Mouse (Mus musculus): Measurements from ENCODE around the gene Gsx2.

Gsx2 gene

DNA sequence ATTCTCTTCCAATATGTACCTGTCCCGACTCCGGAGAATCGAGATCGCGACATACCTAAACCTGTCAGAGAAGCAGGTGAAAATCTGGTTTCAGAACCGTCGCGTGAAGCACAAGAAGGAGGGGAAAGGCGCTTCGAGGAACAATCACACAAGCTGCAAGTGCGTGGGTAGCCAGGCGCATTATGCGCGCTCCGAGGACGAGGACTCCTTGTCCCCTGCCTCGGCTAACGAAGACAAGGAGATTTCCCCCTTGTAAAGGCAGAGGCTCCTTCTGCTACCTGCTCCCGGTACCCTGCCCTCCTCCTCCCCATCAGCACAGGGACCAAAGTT lies 1.6 kb downstream of the Gsx2 start:
- DNase-seq: no peak

DNA sequence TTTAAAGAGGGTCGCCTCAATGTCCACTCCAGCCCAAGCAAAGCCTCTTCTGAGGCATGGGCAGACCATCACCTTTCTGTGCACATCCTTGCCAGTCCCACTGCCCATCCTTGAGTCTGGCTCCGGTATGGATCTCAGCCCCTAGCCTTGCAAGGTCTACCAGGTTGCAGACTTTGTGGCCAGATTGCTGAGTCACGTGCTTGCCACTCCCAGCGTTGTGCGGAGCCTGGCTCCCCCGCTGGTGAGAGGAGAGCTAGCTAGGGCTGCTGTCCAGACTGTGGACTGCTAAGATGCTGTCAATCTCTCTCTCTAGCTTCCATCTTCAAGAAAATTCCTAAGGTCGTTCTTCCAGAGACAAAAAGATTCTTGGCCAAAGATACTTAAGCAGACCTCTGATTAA lies 4.2 kb downstream of the Gsx2 start:
- no peak for DNase-seq

DNA sequence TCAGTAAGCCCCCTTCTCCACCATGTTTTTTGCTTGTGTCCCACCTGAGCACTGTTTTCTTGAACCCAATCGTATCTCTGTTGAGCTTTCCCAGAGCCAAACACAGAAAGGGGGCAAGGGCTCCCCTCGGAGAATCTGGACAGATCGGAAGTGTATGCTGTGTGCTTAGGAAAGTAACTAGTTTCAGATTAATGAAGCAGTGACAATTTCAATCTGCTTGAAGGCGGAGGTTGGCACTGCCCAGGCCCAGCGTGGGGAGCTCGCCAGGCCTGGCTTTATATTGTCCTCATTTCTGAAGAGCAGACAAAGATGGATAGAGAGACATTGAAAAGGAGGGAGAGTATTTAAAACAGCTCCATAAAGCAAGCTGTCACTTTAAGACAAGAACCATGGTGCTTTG lies 7.0 kb downstream of the Gsx2 start:
- DNase-seq: no peak

DNA sequence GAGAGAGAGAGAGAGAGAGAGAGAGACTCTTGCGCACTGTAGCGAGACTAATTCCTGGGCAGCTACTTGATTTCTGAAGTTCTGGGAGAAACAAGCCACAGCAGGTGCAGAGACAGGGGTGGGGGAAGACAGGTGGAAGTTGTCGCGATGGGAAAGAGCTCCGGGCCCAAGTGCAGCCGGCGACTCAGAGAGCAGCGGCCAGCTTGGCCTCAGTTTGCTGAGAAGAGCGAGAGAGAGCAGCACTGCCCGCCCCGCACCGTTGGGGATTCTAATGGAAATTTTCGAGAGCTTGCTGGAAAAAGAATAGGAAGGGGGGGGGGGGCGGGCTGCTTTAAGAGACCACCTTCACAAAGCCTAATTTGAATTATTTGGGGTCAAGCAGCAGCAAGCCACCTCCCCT lies 7.7 kb downstream of the Gsx2 start:
- DNase-seq: no peak

DNA sequence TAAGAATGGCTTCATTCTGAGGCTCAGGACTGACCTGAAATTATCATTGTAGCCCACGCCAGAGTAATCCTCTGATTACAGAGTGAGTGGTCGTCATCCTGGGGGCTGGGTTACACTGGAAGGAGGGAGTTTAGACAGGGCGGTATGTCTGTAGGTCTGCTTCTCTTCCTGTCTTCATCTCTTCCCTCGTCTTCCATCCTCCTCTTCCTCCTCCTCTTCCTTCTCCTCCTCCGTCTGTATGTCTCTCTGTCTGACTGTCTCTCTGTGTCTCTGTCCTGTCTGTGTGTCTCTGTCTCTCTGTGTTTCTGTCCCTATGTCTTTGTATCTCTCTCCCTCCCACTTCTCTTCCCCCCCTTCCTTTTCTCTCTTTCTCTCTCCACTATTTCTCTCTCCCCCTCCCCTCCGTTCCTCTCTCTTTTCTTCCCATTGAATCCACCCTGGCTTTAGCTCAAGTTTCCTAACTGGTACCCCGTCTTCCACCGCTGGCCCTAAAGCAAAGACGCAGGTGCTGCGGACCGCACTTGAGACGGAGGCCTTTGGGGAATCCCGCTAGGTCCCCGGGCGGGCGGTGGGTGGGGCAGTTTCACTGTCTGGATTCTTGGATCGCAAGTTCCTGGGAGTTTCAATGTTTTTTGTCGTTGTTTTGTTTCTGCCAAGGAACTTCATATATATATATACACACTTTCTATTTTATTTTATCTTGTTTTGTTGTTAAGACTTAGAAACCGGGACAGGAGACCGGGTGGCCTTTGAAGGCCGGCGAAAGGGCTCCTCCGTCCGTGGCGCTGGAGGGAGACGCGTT lies 8.4 kb downstream of the Gsx2 start:
- peak in 1 of 2 experiments; percentile 16 for DNase-seq

DNA sequence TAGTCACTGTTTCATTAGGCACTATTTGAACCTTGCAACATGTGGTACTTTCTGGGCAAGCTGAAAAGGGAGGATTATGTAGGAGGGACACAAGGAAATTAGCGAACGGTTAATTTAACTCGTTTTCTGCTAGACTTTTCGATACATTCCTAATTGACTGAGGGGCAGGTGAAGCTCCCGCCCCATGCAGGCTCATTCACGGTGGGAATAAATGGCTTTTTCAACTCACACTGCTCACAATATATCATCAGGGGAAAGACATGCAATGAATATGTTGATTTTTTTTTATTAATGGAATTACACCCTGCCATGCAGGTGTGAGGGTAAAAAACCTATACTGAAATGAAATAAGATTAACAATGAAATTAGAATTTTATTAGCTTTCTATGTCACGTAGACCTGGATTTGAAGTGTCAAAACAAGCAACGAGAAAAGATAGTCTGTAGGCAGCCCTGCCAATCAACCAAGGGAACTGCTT lies 9.0 kb downstream of the Gsx2 start:
- DNase-seq: no peak

DNA sequence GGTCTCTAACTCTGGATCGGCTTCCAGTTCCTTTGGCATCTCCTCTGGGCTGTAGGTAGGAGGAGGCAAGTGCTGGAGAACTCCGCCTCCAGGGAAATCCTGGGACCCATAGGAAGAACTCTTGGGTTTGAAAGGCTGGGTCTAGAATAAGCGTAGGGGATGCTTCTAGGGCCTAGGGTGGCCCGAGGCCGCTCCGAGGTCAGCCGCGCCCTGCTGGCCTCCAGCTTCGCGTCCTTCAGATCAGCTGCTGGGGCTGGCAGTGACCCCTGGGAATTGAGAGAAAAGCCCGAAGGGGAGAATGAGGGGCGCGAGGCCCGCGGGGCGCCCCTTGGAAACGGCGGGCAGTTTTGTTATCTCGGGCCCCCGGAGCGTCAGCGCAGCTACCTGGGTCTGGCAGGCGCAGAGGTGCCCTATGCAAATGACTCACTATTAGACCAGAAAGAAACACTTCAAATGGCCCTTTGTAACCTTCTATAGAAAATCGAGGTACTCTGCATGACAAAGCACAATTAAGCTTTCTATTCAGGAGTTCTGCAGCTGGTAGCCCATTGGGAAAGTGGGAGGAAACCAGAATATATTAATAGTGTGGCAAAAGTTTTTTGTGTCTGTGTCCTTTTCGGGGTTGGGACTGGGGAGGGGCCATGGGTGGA lies 9.6 kb downstream of the Gsx2 start:
- no peak for DNase-seq

DNA sequence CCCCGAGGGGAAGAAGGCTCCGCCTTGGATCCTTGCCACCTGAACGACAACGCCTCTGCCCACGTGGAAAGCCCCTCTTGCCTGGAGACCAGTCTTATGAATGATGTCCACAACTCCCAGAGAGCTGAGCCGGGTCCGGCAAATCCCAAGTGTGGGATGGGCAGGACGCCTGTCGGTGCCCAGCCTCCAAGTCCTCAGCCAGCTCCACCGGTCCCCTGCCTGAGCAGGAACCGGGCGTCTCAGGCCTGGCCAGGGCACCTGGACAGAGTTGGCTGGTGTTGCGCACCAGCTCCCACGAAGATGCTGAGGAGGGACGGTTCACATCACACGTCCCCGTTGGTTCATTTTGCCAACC lies 10.1 kb downstream of the Gsx2 start:
- DNase-seq: no peak

DNA sequence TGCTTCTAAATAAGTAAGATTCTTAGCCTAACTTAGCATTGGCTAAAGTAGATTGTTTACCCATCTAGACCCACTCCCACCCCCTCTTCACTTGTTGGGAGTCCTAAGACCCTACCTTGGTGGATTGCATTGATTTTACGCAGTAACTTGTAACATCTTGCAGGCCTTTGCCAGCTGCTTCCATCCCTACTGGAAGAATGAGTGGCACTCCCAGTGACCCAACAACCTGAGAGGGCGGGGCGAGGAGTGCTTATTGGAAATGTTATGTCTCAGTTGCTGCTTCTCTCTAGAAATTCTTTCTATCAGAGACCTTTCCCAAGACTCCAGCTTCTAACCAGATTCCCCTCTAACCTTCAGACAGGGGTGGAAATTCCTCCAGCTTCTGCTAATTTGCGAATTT lies 10.5 kb downstream of the Gsx2 start:
- no peak for DNase-seq

DNA sequence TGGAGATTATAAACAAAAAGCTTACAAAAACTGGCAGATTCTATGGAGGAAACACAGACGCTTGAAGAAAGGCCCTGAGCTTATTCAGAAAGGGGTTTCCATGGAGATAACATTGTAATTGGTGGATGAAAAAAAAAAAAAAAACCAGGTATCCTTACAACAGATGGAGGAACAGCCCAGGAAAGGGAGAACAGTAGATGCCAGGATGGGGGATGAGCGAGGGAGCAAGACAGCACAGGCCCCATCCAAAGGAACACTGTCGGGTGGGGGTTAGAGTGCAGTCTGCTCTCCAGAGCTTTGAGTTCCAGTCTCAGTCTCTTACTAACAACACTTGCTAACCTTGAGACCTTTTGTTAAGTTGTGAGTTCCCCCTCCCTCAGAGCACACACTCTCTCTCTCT lies 31.1 kb downstream of the Gsx2 start:
- no peak for DNase-seq

DNA sequence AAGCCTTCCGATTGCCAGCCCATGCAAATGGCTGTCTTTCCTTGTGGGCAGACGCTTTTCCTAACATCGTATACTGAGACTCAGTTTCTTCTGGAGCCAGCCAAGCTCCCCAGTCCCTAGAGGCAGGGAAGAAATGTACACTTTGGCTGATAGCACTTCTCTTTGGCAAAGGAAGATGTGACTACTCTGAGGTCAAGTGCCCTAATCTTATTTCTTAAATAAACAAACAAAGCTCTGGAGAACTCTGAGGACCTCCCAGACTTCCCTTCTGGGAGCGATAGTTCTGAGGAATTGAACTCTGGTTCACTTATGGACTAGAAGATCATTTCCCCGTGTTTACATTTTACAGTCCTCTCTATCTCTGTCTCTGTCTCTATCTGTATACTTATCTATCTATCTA lies 34.0 kb downstream of the Gsx2 start:
- DNase-seq: no peak

DNA sequence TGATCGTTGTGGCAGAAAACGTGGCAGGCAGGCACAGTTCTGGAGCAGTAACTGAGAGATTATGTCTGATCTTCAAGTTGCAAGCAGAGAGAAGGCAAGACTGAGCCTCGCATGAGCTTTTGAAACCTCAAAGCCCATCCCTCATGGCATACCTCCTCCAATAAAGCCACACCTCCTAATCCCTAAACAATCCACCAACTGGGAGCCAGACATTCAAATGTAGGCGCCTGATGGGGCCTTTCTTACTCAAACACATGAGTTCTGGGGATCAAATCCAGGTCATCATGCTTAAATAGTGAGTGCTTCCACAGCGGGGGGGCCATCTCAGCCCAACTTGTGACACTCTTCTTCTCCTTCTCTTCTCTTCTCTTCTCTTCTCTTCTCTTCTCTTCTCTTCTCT lies 36.4 kb downstream of the Gsx2 start:
- no peak for DNase-seq

DNA sequence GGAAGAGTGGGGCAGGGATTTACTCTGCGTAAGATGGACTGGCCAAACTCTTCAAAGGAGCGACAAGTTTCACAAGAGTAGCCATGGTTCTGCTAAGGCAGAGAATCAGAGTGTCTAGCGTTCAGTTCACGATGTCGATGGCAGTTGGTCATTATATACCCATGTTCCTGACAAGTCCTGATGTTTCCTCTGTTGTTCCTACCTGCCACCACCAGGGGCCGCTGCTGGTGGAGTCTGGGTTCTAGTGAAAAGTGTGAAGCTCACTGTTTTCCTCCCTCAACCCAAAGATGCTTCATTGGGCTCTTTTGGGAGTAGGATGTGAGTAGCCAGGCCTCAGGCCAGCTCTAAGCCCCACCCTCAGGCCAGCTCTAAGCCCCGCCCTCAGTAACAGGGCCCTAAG lies 43.4 kb downstream of the Gsx2 start:
- DNase-seq: peak in 1 of 2 experiments; percentile 11

DNA sequence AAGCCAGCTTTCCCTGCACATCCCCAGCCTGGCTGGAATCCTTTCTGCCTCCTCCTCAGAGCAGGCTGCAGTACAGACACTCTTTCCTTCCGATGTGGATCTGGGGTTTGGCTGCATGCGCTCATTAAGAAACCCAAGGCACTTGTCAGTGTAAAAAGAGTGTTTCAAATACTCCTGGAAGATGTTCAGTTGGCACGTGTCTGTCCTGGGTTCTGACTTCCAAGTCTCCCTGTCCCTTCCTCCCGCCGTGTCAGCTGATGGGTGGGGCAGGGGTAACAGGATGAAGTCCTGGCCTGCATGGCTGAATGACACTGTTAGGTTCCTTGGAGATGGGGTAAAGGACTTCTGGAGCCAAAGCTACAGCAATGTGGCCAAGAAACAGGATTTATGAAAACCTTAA lies 46.2 kb downstream of the Gsx2 start:
- DNase-seq: peak; percentile 9 to 27

Measured in lung, adult 18-20 months (tissue).